Mouse (Mus musculus) ovary, postnatal 14 days (tissue): ENCODE results near the gene Trim14.
"Not testable (repeated sequence)": the region's sequence is repeated elsewhere in the genome, so short reads cannot be mapped to it uniquely, and the experiment has no call there.

Experiments
- DNase-seq: peaks from one replicate; pipeline ENCODE4 v3.0.0; 2022; ENCODE audit warnings: low spot score

The Trim14 gene

GRCm38 (mm10) chr4:46535840-46536361 lies at the start of gene Trim14:
Gene Trim14, minus strand, starts transcription at chr4:46536141.
- DNase-seq, result no peak

- DNase-seq, result no peak
Measured at GRCm38 (mm10) chr4:46585041-46585810, 49.3 kb upstream of the Trim14 start.

- not testable (repeated sequence) for DNase-seq
Measured at GRCm38 (mm10) chr4:46584536-46584935, 48.6 kb upstream of the Trim14 start.

GRCm38 (mm10) chr4:46584084-46584483 lies 48.1 kb upstream of the Trim14 start:
- not testable (repeated sequence) for DNase-seq

- not testable (repeated sequence) for DNase-seq
Measured at GRCm38 (mm10) chr4:46582024-46582423, 46.1 kb upstream of the Trim14 start.

- not testable (repeated sequence) for DNase-seq
Measured at GRCm38 (mm10) chr4:46581577-46581976, 45.6 kb upstream of the Trim14 start.

GRCm38 (mm10) chr4:46580799-46581243 lies 44.9 kb upstream of the Trim14 start:
- not testable (repeated sequence) for DNase-seq

- DNase-seq, result not testable (repeated sequence)
Measured at GRCm38 (mm10) chr4:46578796-46579346, 42.9 kb upstream of the Trim14 start.

GRCm38 (mm10) chr4:46578228-46578627 lies 42.3 kb upstream of the Trim14 start:
- no peak for DNase-seq

- DNase-seq, result not testable (repeated sequence)
Measured at GRCm38 (mm10) chr4:46575509-46576284, 39.8 kb upstream of the Trim14 start.

GRCm38 (mm10) chr4:46574841-46575240 lies 38.9 kb upstream of the Trim14 start:
- DNase-seq, result no peak

- DNase-seq, result no peak
Measured at GRCm38 (mm10) chr4:46574024-46574753, 38.2 kb upstream of the Trim14 start.

GRCm38 (mm10) chr4:46572616-46573015 lies 36.7 kb upstream of the Trim14 start:
- no peak for DNase-seq

GRCm38 (mm10) chr4:46571744-46572143 lies 35.8 kb upstream of the Trim14 start:
- no peak for DNase-seq

- no peak for DNase-seq
Measured at GRCm38 (mm10) chr4:46569671-46570070, 33.7 kb upstream of the Trim14 start.

GRCm38 (mm10) chr4:46568169-46568568 lies 32.2 kb upstream of the Trim14 start:
- no peak for DNase-seq

GRCm38 (mm10) chr4:46566931-46567671 lies 31.2 kb upstream of the Trim14 start:
- DNase-seq, result no peak

- DNase-seq, result no peak
Measured at GRCm38 (mm10) chr4:46565393-46565955, 29.5 kb upstream of the Trim14 start.

- DNase-seq, result no peak
Measured at GRCm38 (mm10) chr4:46564247-46564646, 28.3 kb upstream of the Trim14 start.

- DNase-seq, result no peak
Measured at GRCm38 (mm10) chr4:46563847-46564246, 27.9 kb upstream of the Trim14 start.

- DNase-seq, result no peak
Measured at GRCm38 (mm10) chr4:46562841-46563240, 26.9 kb upstream of the Trim14 start.
